Mouse (Mus musculus) adrenal gland (tissue): ENCODE measurements around the gene Kctd18.

ENCODE experiments used
- intact Hi-C: fragments of 180-260 bp; cut with DNase I; formaldehyde crosslinking; loops from one replicate; pipeline ENCODE4 v1.15.1; 2025

Gene Kctd18

DNA sequence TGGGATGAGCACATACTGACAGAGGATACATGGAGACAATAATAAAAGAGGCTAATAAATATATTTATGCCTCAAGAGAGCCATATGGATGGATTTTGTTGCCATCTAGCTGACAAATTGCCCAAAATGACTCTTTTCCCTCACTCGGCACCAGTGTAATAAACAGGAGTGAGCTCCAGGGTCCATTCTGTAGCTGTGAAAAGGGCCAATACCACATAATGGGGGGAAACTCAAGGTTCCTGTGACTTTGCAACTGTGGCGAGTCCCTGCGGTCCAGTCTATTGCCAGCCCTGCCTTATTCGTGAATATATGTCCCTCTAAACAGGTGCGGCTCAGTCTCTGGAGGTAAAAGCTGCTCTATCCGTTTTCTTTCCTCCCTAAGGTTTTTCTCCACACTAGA lies 107.2 kb downstream of the Kctd18 start:
- intact Hi-C loops = no loop called here

DNA sequence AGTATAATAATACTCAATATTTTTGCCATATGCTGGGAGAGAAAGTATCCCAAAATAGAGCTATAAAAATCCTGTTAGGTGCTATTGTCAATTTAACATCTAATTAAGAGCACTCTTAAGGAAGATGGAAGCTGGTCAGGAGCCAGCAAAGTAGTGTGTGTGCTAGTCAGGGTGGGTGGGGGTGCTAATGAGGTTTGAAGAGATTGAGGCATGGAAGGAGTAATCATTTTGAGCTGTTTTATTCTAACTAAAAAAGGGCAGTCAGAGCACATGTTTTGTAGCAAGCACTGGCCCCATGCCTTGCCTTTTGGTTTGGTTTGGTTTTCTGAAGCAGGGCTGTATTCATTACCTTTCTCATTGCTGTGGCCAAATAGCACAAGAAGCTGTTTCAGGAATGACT lies 112.4 kb downstream of the Kctd18 start:
- intact Hi-C loops = no loop called here

DNA sequence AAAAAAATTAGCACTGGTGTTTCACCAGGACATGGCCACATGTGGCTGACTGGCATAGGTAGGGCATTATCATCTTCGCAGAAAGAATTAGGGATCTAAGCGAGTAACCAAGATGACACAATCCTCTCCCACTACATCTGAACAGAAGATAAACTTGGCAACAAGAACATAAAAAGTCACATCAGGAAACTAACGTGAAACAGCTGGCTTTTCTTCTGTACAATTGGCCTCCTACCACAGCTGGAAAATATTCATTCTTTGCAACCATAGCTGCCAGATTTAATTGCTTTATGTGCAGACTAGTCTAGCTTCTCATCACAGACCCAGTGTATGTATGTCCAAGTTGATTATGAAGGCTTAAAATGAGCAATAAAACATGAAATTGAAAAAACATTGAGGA lies 112.8 kb downstream of the Kctd18 start:
- intact Hi-C loops = no loop called here
